Mouse (Mus musculus) natural killer cell, adult 2 months (primary cell): ENCODE measurements around the gene Mrgprb8.
"Not testable (repeated sequence)": the region's sequence is repeated elsewhere in the genome, so short reads cannot be mapped to it uniquely, and the experiment has no call there.

Experiments used
- DNase-seq, 2 experiments: peaks; one replicate each; pipeline ENCODE4 v3.0.0; 2022; ENCODE audit warnings: low spot score in 2 of 2

Mrgprb8 gene

DNA sequence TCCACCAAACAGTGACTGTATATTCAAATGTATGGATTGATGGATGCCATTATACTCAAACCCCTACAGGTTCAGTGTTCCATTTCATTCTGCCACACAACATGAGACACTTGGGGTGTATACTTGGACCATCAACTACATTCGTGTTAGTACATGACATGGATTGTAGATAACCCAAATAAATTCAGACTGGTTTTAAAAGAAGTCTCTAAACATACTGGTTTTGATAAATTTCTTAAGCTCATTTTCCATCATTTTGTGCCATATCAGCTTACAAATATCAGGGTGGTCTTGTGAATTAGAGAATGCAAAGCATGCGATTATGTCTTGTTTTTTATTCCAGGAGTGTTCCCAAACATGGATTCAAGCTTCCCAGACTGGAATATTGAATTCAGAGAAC, at the start of gene Mrgprb8:
TSS of gene Mrgprb8 (plus strand) at position 301 of the 400 bp plus-strand sequence.
- no peak for DNase-seq

DNA sequence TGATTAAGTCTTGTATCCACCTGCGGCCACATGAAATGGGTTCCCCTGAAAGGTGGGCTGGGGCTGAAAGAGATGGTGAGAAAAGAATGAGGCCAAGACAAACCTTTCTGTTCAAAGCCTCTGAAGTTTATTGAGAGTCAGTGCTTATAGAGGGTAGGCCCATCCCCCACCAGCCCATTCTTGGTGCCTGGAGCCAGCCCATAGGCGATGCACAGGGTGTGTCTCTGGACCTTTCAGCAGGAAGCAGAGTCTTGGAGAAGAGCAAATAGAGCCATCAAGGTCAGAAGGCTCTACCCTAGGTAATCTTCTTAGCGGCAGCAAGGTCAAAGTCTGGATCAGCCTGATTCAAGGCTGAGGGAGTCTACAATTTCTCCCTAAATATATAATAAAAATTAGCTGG, 47.6 kb downstream of the Mrgprb8 start:
- not testable (repeated sequence) for DNase-seq

DNA sequence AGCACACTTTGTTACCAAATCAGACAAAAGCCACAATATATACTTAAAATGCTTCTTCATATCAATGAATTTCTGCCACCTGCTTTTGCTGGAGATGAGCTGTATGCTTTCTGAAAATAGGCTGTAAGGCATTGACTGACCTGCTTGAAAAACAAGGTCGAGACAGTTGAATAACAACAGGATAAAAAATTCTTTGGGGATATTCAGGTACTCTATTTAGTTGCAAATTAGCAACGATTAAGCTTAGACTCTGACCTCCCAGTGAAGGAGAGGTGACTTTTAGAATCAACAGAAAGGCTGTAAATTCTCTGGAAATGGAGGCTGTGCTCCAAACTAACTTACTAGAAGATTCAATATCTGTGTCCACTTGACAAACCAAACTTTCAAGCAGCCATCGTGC, 48.3 kb downstream of the Mrgprb8 start:
- no peak for DNase-seq
